Mouse (Mus musculus) frontal cortex, postnatal 36 days (tissue): ENCODE measurements around the gene 1700074P13Rik.
A peak's percentile ranks its signal among the peaks of the same experiment; 100 is the strongest.
"Not testable (repeated sequence)": the region's sequence is repeated elsewhere in the genome, so short reads cannot be mapped to it uniquely, and the experiment has no call there.

ENCODE experiments used
- DNase-seq, 2 experiments: peaks; one replicate each; pipeline ENCODE4 v3.0.0; 2022; ENCODE audit warnings: low spot score in 2 of 2

Gene 1700074P13Rik

GRCm38 (mm10) chr6:40940457-40940856 is at the start of gene 1700074P13Rik:
Gene 1700074P13Rik (minus strand): TSS chr6:40940557.
- no peak for DNase-seq

- not testable (repeated sequence) for DNase-seq
Measured at GRCm38 (mm10) chr6:40964454-40964853, 24.1 kb upstream of the 1700074P13Rik start, which contains the start of gene 1810009J06Rik. Gene 1810009J06Rik (plus strand): TSS chr6:40964754.

GRCm38 (mm10) chr6:40953716-40954115 is 13.4 kb upstream of the 1700074P13Rik start:
- DNase-seq, result no peak

GRCm38 (mm10) chr6:40951770-40952169 is 11.4 kb upstream of the 1700074P13Rik start, which contains the start of gene Gm4744:
Gene Gm4744 (minus strand): TSS chr6:40951870.
- no peak for DNase-seq

GRCm38 (mm10) chr6:40919954-40920353 is 20.4 kb downstream of the 1700074P13Rik start:
- no peak for DNase-seq

GRCm38 (mm10) chr6:40900287-40900686 is 40.1 kb downstream of the 1700074P13Rik start, which contains the start of gene Prss58:
Gene Prss58 (minus strand): TSS chr6:40900387.
- no peak for DNase-seq

- no peak for DNase-seq
Measured at GRCm38 (mm10) chr6:40894716-40895115, 45.6 kb downstream of the 1700074P13Rik start.

- peak; percentile 19 to 23 for DNase-seq
Measured at GRCm38 (mm10) chr6:40893577-40893976, 46.8 kb downstream of the 1700074P13Rik start.

GRCm38 (mm10) chr6:40891754-40892153 is 48.6 kb downstream of the 1700074P13Rik start:
- no peak for DNase-seq

GRCm38 (mm10) chr6:40890973-40891372 is 49.4 kb downstream of the 1700074P13Rik start:
- DNase-seq, result no peak

- DNase-seq, result no peak
Measured at GRCm38 (mm10) chr6:40887394-40887793, 53.0 kb downstream of the 1700074P13Rik start, which contains the start of gene Moxd2. Gene Moxd2 (minus strand): TSS chr6:40887494.
